Mouse (Mus musculus): Measurements from ENCODE around the gene Ltbp3. TPM values are rescaled to one million over a fixed set of nuclear protein-coding genes. Genes with fewer than 3 reads are reported as not detected.

Ltbp3 gene
- 4.1 and 4.6 TPM in 2 replicates for polyA plus RNA-seq (2014; fragmentation: Nextera tagmentation; extraction: Ambion mirVana)

DNA sequence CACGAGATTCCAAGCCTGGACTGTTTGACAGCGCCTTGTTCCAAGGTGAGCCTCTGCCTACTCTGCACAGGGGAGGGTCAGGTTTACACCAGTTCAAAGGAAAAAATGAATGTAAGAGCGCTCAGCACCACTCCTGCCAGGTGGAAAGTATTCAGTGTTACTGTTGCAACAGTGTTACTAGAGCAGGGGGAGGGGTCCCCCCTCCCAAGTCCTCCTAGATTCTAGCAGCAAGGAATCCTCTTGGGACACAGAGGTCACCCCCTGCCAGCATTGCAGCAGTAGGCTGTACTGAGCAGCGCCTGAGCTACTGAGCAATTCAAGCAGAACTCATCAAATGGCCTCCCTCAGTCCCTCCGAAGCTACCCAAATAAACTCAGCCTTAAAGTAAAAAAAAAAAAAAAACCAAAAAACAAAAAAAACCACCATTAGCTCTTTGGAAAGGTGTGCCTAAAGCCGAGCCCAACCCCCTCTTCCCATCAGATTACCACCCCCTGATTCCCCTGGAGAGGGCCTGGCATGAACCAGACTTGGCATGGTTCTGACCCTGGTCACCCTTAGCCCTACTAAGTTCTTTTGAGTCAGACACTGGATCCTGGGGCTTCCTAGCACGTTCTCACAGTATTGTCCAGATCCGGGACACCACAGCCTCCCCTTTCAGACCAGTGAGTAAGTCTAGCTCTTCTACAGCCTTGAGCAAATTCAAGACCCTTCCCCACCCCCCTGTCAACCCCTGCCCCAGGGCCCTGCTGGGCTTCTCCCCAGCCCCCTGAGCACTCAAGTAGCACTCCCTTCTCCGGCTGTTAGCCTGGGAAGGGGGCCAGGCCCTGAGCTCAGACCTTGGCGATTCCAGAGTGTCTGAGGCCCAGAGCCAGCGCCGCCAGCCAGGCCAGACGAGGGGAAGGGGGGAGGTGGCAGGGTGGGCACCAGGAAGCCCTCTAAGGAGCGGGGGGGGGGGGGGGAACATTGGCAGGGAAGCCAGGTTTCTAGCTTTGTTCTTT, at the start of gene Ltbp3:
TSS of gene Ltbp3 (plus strand) at position 585 of the 998 bp plus-strand sequence.
- ATAC-seq (replicated peaks; ENCODE audit: low FRiP score) (no peak), DNase-seq (ENCODE audit: low spot score) (no peak)
- Histone ChIP-seq H3K4me3 (ENCODE audit: low read depth, low read length) (peak within 1 kb of the TSS; percentile 53), H3K4me1 (replicated peaks; ENCODE audit: control insufficient read depth, insufficient read depth, low read length) (peaks cover 10% of the 10 kb centered on the region; the same call in 1 of the 2 replicates), H3K27ac (ENCODE audit: low read depth, low read length) (peak within 1 kb of the TSS; percentile 30; the same call in 1 of the 2 replicates), H3K9ac (ENCODE audit: low read depth, low read length) (peak within 1 kb of the TSS; percentile 65), H3K36me3 (ENCODE audit: control insufficient read depth, insufficient read depth, low read length) (no peaks in the 10 kb centered on the region), H3K27me3 (replicated peaks; ENCODE audit: control insufficient read depth, insufficient read depth, low read length) (peaks cover 79% of the 10 kb centered on the region), H3K9me3 (ENCODE audit: control insufficient read depth, low read length) (no peaks in the 10 kb centered on the region), H3K4me2 (peak within 1 kb of the TSS; percentile 71)
- 36% methylated on average over 14 of the region's 14 CpGs for whole genome bisulfite sequencing

DNA sequence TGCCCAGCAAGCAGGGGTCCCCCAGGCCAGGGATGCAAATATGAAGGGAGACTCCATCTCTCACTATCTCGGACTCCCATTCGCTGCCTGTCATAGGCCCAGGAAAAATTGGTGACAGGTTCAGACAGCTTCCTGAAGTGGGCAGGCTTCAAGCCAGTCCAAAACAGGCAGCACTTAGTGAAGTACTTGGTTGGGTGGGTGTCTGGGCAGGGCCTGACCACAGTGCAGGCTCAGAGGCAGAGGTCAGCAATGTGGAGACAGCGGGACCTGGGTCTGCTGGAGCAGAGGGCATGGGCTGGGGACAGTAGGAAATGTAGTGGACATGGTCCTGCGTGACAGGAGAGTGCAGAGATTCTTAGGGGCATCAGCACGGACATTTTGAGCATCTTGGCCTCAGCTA, 49.1 kb upstream of the Ltbp3 start:
- Histone ChIP-seq H3K9ac (ENCODE audit: low read depth, low read length) (peak overlapping the region; percentile 91), H3K4me3 (ENCODE audit: low read depth, low read length) (peak overlapping the region; percentile 96), H3K36me3 (ENCODE audit: control insufficient read depth, insufficient read depth, low read length) (peaks cover 20% of the 10 kb centered on the region), H3K9me3 (ENCODE audit: control insufficient read depth, low read length) (no peaks in the 10 kb centered on the region), H3K4me2 (peak overlapping the region; percentile 99), H3K4me1 (replicated peaks; ENCODE audit: control insufficient read depth, insufficient read depth, low read length) (peaks cover 44% of the 10 kb centered on the region), H3K27me3 (replicated peaks; ENCODE audit: control insufficient read depth, insufficient read depth, low read length) (no peaks in the 10 kb centered on the region), H3K27ac (ENCODE audit: low read depth, low read length) (peak overlapping the region; percentile 28; the same call in 1 of the 2 replicates)
- no peak for DNase-seq (ENCODE audit: low spot score)
- 59% methylated on average over 5 of the region's 5 CpGs for WGBS
- ATAC-seq (replicated peaks; ENCODE audit: low FRiP score): no peak

DNA sequence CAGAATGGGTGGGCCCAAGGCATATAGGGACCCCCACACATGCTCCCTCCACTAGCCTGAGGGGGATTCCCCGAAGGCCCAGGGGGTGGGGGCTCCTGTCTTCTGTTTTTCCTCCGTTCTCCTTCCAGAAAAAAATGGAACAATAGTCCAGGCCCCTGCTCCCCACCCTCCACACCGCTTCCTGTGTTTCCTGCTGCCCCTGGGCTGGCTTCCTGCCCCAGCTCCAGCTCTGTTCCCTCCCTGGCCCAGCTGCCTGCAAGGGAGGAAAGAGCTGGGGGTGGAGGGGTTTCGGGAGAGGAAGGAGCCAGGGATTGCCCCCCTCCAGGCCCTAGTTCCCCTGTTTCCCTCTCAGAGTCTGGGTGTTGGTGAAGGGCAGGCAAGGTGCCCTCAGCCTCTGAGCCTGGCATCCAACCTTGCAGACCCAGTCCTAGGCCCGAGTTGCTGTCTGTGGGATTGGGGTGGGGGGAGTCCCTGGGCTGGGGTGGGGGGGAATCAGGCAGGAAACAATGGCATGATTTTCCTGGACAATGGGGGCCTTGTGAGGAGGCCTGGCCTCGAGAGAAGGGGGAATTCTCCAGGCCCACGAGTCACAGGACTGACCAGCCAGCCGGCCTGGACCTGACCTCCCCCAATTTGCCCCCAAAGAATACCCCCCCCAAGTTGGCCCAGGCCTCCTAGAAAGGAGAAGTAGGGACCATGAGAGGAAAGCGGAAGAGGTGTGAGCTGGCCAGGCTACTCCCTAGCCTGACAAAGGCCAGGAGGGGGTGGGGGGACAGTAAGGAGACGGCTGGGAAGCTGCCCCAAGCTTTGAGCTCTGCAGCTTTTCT, 48.4 kb upstream of the Ltbp3 start:
- 48% methylated on average over 10 of the region's 10 CpGs for WGBS
- Histone ChIP-seq H3K27me3 (replicated peaks; ENCODE audit: control insufficient read depth, insufficient read depth, low read length) (no peaks in the 10 kb centered on the region), H3K9me3 (ENCODE audit: control insufficient read depth, low read length) (no peaks in the 10 kb centered on the region), H3K27ac (ENCODE audit: low read depth, low read length) (peak overlapping the region; percentile 28), H3K4me3 (ENCODE audit: low read depth, low read length) (peak overlapping the region; percentile 96), H3K4me1 (replicated peaks; ENCODE audit: control insufficient read depth, insufficient read depth, low read length) (peaks cover 39% of the 10 kb centered on the region), H3K9ac (ENCODE audit: low read depth, low read length) (peak overlapping the region; percentile 91; the same call in 1 of the 2 replicates), H3K36me3 (ENCODE audit: control insufficient read depth, insufficient read depth, low read length) (peaks cover 24% of the 10 kb centered on the region), H3K4me2 (peak overlapping the region; percentile 99)
- ATAC-seq (replicated peaks; ENCODE audit: low FRiP score) (no peak), DNase-seq (ENCODE audit: low spot score) (no peak)

DNA sequence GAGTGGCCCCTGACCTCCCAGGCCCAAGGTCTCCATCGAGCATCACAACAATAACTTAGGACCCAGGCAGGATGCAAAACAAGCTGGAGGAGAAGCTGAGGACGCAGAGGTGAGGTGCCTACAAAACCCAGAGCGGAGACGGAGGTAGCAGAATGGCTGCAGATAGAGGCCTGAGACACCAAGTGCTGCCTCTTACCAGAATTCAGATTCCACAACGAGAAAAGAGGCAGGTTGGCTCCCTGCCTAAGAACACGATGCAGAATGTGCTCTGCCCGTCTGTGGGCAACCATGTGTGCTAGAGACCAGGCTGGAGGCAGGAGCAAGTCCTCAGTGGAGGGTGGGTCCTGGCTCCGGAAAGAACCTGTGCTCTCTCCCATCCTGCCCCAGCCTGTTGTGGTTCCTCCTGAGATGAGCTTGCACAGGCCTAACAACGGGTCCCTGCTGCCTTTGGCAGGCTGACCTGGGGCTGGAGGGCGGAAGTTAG, 47.7 kb upstream of the Ltbp3 start:
- no peak for ATAC-seq (replicated peaks; ENCODE audit: low FRiP score)
- H3K36me3 ChIP-seq (ENCODE audit: control insufficient read depth, insufficient read depth, low read length): peaks cover 29% of the 10 kb centered on the region

DNA sequence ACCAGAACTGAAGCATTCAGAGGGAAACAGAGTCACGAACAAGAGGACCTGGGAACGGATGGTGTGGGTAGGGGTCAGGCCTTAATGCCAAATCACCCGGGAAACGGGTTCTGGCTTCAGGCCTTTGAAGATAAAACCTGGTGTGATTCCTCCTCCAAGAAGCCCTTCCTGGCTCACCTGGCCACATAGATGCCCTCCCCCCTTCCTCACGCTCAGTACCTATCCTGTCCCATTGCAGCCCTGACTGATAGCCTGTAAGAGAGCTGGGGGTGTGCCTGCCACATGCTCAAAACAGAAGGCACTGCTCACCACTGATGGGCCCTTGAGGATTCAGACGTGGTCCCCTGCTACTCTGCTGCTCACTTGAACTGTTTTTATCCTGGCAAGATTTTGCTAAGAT, 46.9 kb upstream of the Ltbp3 start:
- ATAC-seq (replicated peaks; ENCODE audit: low FRiP score) (no peak), DNase-seq (ENCODE audit: low spot score) (no peak)
- WGBS: 91% methylated on average over 6 of the region's 6 CpGs
- H3K27ac ChIP-seq (ENCODE audit: low read depth, low read length): no peak overlapping the region
- no peak overlapping the region for H3K9ac ChIP-seq (ENCODE audit: low read depth, low read length)
- H3K4me2 ChIP-seq: no peak overlapping the region
- peaks cover 35% of the 10 kb centered on the region for H3K36me3 ChIP-seq (ENCODE audit: control insufficient read depth, insufficient read depth, low read length)
- peaks cover 30% of the 10 kb centered on the region for H3K4me1 ChIP-seq (replicated peaks; ENCODE audit: control insufficient read depth, insufficient read depth, low read length)
- H3K4me3 ChIP-seq (ENCODE audit: low read depth, low read length): no peak overlapping the region
- H3K27me3 ChIP-seq (replicated peaks; ENCODE audit: control insufficient read depth, insufficient read depth, low read length): no peaks in the 10 kb centered on the region
- H3K9me3 ChIP-seq (ENCODE audit: control insufficient read depth, low read length): no peaks in the 10 kb centered on the region

More for the DNA sequence above, 47.7 kb upstream of the Ltbp3 start:
- no peak for DNase-seq (ENCODE audit: low spot score)
- WGBS: 68% methylated on average over 10 of the region's 10 CpGs
- no peaks in the 10 kb centered on the region for H3K9me3 ChIP-seq (ENCODE audit: control insufficient read depth, low read length)
- peak overlapping the region; percentile 96 for H3K4me3 ChIP-seq (ENCODE audit: low read depth, low read length)
- H3K27me3 ChIP-seq (replicated peaks; ENCODE audit: control insufficient read depth, insufficient read depth, low read length): no peaks in the 10 kb centered on the region
- H3K4me2 ChIP-seq: peak overlapping the region; percentile 99
- H3K4me1 ChIP-seq (replicated peaks; ENCODE audit: control insufficient read depth, insufficient read depth, low read length): peaks cover 32% of the 10 kb centered on the region
- peak overlapping the region; percentile 28 for H3K27ac ChIP-seq (ENCODE audit: low read depth, low read length)
- peak overlapping the region; percentile 91; the same call in 1 of the 2 replicates for H3K9ac ChIP-seq (ENCODE audit: low read depth, low read length)

DNA sequence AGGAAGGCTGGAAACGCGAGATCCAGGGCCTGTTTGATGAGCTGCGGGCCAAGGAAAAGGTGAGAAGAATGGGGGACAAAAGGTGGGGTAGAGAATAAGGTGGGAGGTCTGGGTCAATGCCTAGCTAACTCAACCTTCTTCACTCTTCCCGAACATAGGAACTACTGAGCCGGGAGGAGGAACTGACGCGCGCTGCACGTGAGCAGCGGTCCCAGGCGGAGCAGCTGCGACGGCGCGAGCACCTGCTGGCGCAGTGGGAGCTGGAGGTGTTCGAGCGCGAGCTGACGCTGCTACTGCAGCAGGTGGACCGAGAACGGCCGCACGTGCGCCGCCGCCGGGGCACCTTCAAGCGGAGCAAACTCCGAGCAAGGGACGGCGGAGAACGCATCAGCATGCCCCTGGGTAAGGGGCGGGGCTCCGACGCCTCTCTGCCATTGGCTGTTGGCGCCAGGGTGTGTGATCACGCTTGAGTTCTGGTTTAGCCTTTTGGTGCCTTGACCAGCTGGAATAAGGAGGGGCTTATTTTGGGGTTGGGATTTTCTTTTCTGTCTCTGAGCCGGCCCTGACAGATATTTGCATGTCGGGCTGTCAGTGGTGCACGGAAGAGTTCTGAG, 44.7 kb upstream of the Ltbp3 start:
- peaks cover 21% of the 10 kb centered on the region for H3K4me1 ChIP-seq (replicated peaks; ENCODE audit: control insufficient read depth, insufficient read depth, low read length)
- H3K27ac ChIP-seq (ENCODE audit: low read depth, low read length): no peak overlapping the region
- no peak for ATAC-seq (replicated peaks; ENCODE audit: low FRiP score)
- H3K27me3 ChIP-seq (replicated peaks; ENCODE audit: control insufficient read depth, insufficient read depth, low read length): no peaks in the 10 kb centered on the region
- peaks cover 44% of the 10 kb centered on the region for H3K36me3 ChIP-seq (ENCODE audit: control insufficient read depth, insufficient read depth, low read length)
- no peaks in the 10 kb centered on the region for H3K9me3 ChIP-seq (ENCODE audit: control insufficient read depth, low read length)
- WGBS: 52% methylated on average over 41 of the region's 41 CpGs
- no peak for DNase-seq (ENCODE audit: low spot score)
- H3K4me3 ChIP-seq (ENCODE audit: low read depth, low read length): no peak overlapping the region
- no peak overlapping the region for H3K9ac ChIP-seq (ENCODE audit: low read depth, low read length)
- 0 out of 2 replicates have a peak overlapping the region, but pooled peaks have one; percentile 26 for H3K4me2 ChIP-seq

DNA sequence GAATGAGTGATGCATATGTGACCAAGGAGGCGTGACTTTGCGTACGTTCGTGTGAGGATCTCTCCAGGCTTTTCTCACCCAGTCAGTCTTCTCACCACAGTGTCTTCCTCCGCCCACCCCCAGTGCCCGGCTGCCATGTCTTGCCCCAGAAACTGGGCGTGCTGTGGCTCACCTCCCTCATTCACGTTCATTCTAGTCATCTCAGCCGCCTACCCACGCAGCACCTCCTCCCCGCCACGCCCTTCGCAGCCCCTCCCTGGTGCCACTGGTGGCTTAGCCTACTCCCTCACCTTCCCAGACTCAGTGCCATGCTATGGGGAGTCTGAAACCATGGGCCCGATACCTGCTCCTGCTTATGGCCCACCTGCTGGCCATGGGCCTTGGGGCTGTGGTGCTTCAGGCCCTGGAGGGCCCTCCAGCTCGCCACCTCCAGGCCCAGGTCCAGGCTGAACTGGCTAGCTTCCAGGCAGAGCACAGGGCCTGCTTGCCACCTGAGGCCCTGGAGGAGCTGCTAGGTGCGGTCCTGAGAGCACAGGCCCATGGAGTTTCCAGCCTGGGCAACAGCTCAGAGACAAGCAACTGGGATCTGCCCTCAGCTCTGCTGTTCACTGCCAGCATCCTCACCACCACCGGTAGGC, 36.4 kb upstream of the Ltbp3 start, which contains the start of gene Kcnk7:
TSS of gene Kcnk7 (plus strand) at position 205 of the 638 bp plus-strand sequence.
- ATAC-seq (replicated peaks; ENCODE audit: low FRiP score) (peak; percentile 40), DNase-seq (ENCODE audit: low spot score) (no peak)
- H3K4me3 ChIP-seq (ENCODE audit: low read depth, low read length): no peak within 1 kb of the TSS
- H3K27me3 ChIP-seq (replicated peaks; ENCODE audit: control insufficient read depth, insufficient read depth, low read length): no peaks in the 10 kb centered on the region
- no peaks in the 10 kb centered on the region for H3K9me3 ChIP-seq (ENCODE audit: control insufficient read depth, low read length)
- H3K9ac ChIP-seq (ENCODE audit: low read depth, low read length): 0 out of 2 replicates have a peak within 1 kb of the TSS, but pooled peaks have one; percentile 28
- 64% methylated on average over 17 of the region's 17 CpGs for WGBS
- peak within 1 kb of the TSS; percentile 8; the same call in 1 of the 2 replicates for H3K4me2 ChIP-seq
- H3K36me3 ChIP-seq (ENCODE audit: control insufficient read depth, insufficient read depth, low read length): peaks cover 50% of the 10 kb centered on the region
- peak within 1 kb of the TSS; percentile 40; the same call in 1 of the 2 replicates for H3K27ac ChIP-seq (ENCODE audit: low read depth, low read length)
- peaks cover 16% of the 10 kb centered on the region for H3K4me1 ChIP-seq (replicated peaks; ENCODE audit: control insufficient read depth, insufficient read depth, low read length)
